Mouse (Mus musculus): ENCODE measurements at regions not wholly inside any gene's neighbourhood (a gene's known extent, or its start where the extent isn't known, plus 50 kb on each side); places are given as distances from the start of the nearest gene placed in this dataset.

GRCm38 (mm10) chr3:135155537-135155956 is 56.8 kb upstream of the Cenpe start:
- DNase-seq: peak; percentile 68

All from adrenal gland, postnatal 10 days (tissue).